ENCODE assay signal across 10 mouse cellular contexts in genomic region chr19:44741764-44742127, GRCm38 (mm10). TPM values are rescaled to one million over a fixed set of nuclear protein-coding genes. Genes with fewer than 3 reads are reported as not detected.
DNase-seq lines count a peak whose midpoint lies in the region; ATAC-seq lines count a peak whose summit lies in the region.
"Had no signal": no experiment of that assay in that cellular context is flagged by ENCODE, and none has a peak within 500 bp of the region (broad histone marks: within the 10 kb centered on the region; RNA-seq: fewer than 3 reads in every experiment).

No protein-coding gene starts in this region.

- under 1% methylated on average over 13 of the region's 13 CpGs for WGBS in lung, embryonic 16.5 days
- 3% methylated on average over 13 of the region's 13 CpGs for WGBS in liver, embryonic 11.5 days
- under 1% methylated on average over 13 of the region's 13 CpGs for WGBS in stomach, embryonic 16.5 days

- H3K4me1 ChIP-seq in lung, embryonic 16.5 days (replicated peaks; ENCODE audit: control insufficient read depth, insufficient read depth, low read length), result peaks cover 16% of the 10 kb centered on the region
- H3K4me1 ChIP-seq in liver, embryonic 11.5 days (replicated peaks; ENCODE audit: control insufficient read depth, insufficient read depth, low read length), result no peaks in the 10 kb centered on the region
- peaks cover 11% of the 10 kb centered on the region for H3K4me1 ChIP-seq in stomach, embryonic 16.5 days (ENCODE audit: control insufficient read depth, insufficient read depth, low read length)

- peak overlapping the region; percentile 42 for H3K4me3 ChIP-seq in lung, embryonic 16.5 days (ENCODE audit: low read length)
- peak overlapping the region; percentile 24 for H3K4me3 ChIP-seq in liver, embryonic 11.5 days (ENCODE audit: low read depth, low read length)
- H3K4me3 ChIP-seq in stomach, embryonic 16.5 days (replicated peaks; ENCODE audit: low read length), result peak overlapping the region; percentile 25

- H3K27ac ChIP-seq in lung, embryonic 16.5 days (ENCODE audit: low read length), result peak overlapping the region; percentile 50
- no peak overlapping the region for H3K27ac ChIP-seq in liver, embryonic 11.5 days (ENCODE audit: low read depth, low read length)
- no peak overlapping the region for H3K27ac ChIP-seq in stomach, embryonic 16.5 days (ENCODE audit: low read length)

- H3K27me3 ChIP-seq in lung, embryonic 16.5 days (ENCODE audit: control insufficient read depth, insufficient read depth, low read depth, low read length), result peaks cover 70% of the 10 kb centered on the region
- peaks cover 100% of the 10 kb centered on the region for H3K27me3 ChIP-seq in liver, embryonic 11.5 days (replicated peaks; ENCODE audit: control insufficient read depth, insufficient read depth, low read length)
- H3K27me3 ChIP-seq in stomach, embryonic 16.5 days (ENCODE audit: control insufficient read depth, insufficient read depth, low read length), result peaks cover 89% of the 10 kb centered on the region

- no peak for ATAC-seq in lung, embryonic 16.5 days (ENCODE audit: low read depth)
- ATAC-seq in liver, embryonic 11.5 days (replicated peaks; ENCODE audit: low FRiP score), result no peak
- ATAC-seq in stomach, embryonic 16.5 days (ENCODE audit: insufficient read depth, low FRiP score), result no peak; the same call in 1 of the 2 replicates
- ATAC-seq in erythroid progenitor cell, adult 5-6 weeks (replicated peaks; ENCODE audit: low FRiP score, poor library complexity, severe bottlenecking), result no peak

- peak; percentile 8 for DNase-seq in adrenal gland, adult 2 months
- DNase-seq in adrenal gland, adult 8-10 months, result no peak
- no peak for DNase-seq in lung, postnatal 36 days
- DNase-seq in liver, embryonic 11.5 days (ENCODE audit: low spot score), result no peak
- DNase-seq in cerebellum, adult 8-10 months, result no peak
- DNase-seq: adrenal gland, postnatal 10 days; lung, postnatal 4 days had no signal

- H3K9me3 ChIP-seq in lung, embryonic 16.5 days (ENCODE audit: control insufficient read depth, low read length), result no peaks in the 10 kb centered on the region
- no peaks in the 10 kb centered on the region for H3K9me3 ChIP-seq in liver, embryonic 11.5 days (ENCODE audit: control insufficient read depth, low read length)
- H3K9me3 ChIP-seq in stomach, embryonic 16.5 days (replicated peaks; ENCODE audit: control insufficient read depth, low read length), result no peaks in the 10 kb centered on the region; the same call in 1 of the 2 replicates

- peak overlapping the region; percentile 62 for H3K4me2 ChIP-seq in lung, embryonic 16.5 days (ENCODE audit: low read depth, low read length)
- peak overlapping the region; percentile 39 for H3K4me2 ChIP-seq in liver, embryonic 11.5 days
- H3K4me2 ChIP-seq in stomach, embryonic 16.5 days (ENCODE audit: low read depth, low read length), result peak overlapping the region; percentile 48

- peak overlapping the region; percentile 38 for H3K9ac ChIP-seq in lung, embryonic 16.5 days (ENCODE audit: low read length)
- no peak overlapping the region for H3K9ac ChIP-seq in liver, embryonic 11.5 days (ENCODE audit: low read depth, low read length)
- no peak overlapping the region for H3K9ac ChIP-seq in stomach, embryonic 16.5 days (ENCODE audit: low read length)

- no peaks in the 10 kb centered on the region for H3K36me3 ChIP-seq in lung, embryonic 16.5 days (ENCODE audit: control insufficient read depth, insufficient read depth, low read length)
- no peaks in the 10 kb centered on the region for H3K36me3 ChIP-seq in liver, embryonic 11.5 days (ENCODE audit: control insufficient read depth, insufficient read depth, low read length)
- no peaks in the 10 kb centered on the region for H3K36me3 ChIP-seq in stomach, embryonic 16.5 days (ENCODE audit: control insufficient read depth, insufficient read depth, low read length)

RNA-seq across cellular contexts. Expression of gene Pax2, which starts 14.1 kb away (rescaled TPM):
- not detected for total RNA-seq in adrenal gland, adult 2 months (2021)
- polyA plus RNA-seq in adrenal gland, adult 2 months (2012; rRNA removed), result not detected in 2 replicates
- not detected for total RNA-seq in adrenal gland, adult 8-10 months (2022)
- polyA plus RNA-seq in lung, embryonic 16.5 days (2015; fragmentation: Nextera tagmentation; extraction: Ambion mirVana), result 0.05 TPM in 1 of 2 replicates, not detected in the other
- polyA plus RNA-seq in liver, embryonic 11.5 days (2014; fragmentation: Nextera tagmentation; extraction: Ambion mirVana), result not detected in 2 replicates
- polyA plus RNA-seq in stomach, embryonic 16.5 days (2015; fragmentation: Nextera tagmentation; extraction: Ambion mirVana), result not detected in 2 replicates
- not detected in 2 replicates for total RNA-seq in erythroid progenitor cell, adult 5-6 weeks (2015; ENCODE audit: low replicate concordance)
- not detected in 2 replicates for total RNA-seq in erythroid progenitor cell, adult 5-6 weeks (2017; ENCODE audit: low replicate concordance)
- total RNA-seq: adrenal gland, postnatal 10 days had no signal
